Mouse (Mus musculus): ENCODE measurements around the gene Slc38a3. TPM values are rescaled to one million over a fixed set of nuclear protein-coding genes. Genes with fewer than 3 reads are reported as not detected.

The Slc38a3 gene
- polyA plus RNA-seq, 1 experiment from 2014 or later = 3.9 TPM

DNA sequence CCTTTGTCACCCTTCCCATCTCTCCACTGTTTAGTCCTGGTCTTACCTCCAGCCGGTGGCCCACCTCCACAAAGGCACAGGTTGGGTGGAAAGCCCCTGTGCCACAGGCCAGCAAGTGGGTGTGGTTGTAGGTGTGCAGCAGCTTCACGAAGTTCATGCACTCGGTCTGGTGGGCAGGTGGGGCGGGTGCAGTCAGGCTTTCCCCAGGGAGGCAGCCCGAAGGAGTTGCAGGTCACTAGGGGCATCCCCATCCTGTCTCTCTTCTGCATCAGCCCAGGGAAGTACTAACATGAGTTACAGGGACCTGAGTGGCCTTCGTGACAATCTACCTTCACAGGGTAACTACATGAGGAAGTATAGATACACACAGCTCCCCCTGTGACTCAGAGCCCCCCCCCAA lies 66.1 kb downstream of the Slc38a3 start:
- no peak overlapping the region for H3K9ac ChIP-seq (ENCODE audit: low read length)
- no peaks in the 10 kb centered on the region for H3K36me3 ChIP-seq (ENCODE audit: control insufficient read depth, insufficient read depth)
- H3K27me3 ChIP-seq (ENCODE audit: control insufficient read depth, insufficient read depth, low read length) = no peaks in the 10 kb centered on the region
- H3K4me3 ChIP-seq (ENCODE audit: low read length) = no peak overlapping the region
- 77% methylated on average over 6 of the region's 6 CpGs for WGBS
- H3K4me2 ChIP-seq (ENCODE audit: low read depth, low read length) = no peak overlapping the region
- H3K27ac ChIP-seq (ENCODE audit: low read length) = no peak overlapping the region
- H3K4me1 ChIP-seq (ENCODE audit: control insufficient read depth, insufficient read depth, low read length) = peaks cover 31% of the 10 kb centered on the region
- ATAC-seq (replicated peaks; ENCODE audit: extremely low read depth, insufficient read depth, low FRiP score) = no peak
- no peaks in the 10 kb centered on the region for H3K9me3 ChIP-seq (replicated peaks; ENCODE audit: control insufficient read depth, low read length)

GRCm38 (mm10) chr9:107602068-107602648 lies 67.2 kb downstream of the Slc38a3 start:
- WGBS = 6% methylated on average over 10 of the region's 10 CpGs
- Histone ChIP-seq H3K9ac (ENCODE audit: low read length) (peak overlapping the region; percentile 38; the same call in 1 of the 2 replicates), H3K9me3 (replicated peaks; ENCODE audit: control insufficient read depth, low read length) (no peaks in the 10 kb centered on the region), H3K4me3 (ENCODE audit: low read length) (no peak overlapping the region), H3K36me3 (ENCODE audit: control insufficient read depth, insufficient read depth) (no peaks in the 10 kb centered on the region), H3K4me2 (ENCODE audit: low read depth, low read length) (0 out of 2 replicates have a peak overlapping the region, but pooled peaks have one; percentile 13), H3K4me1 (ENCODE audit: control insufficient read depth, insufficient read depth, low read length) (peaks cover 25% of the 10 kb centered on the region), H3K27ac (ENCODE audit: low read length) (peak overlapping the region; percentile 3; the same call in 1 of the 2 replicates), H3K27me3 (ENCODE audit: control insufficient read depth, insufficient read depth, low read length) (no peaks in the 10 kb centered on the region)
- ATAC-seq (replicated peaks; ENCODE audit: extremely low read depth, insufficient read depth, low FRiP score) = peak; percentile 23; the same call in 1 of the 2 replicates

DNA sequence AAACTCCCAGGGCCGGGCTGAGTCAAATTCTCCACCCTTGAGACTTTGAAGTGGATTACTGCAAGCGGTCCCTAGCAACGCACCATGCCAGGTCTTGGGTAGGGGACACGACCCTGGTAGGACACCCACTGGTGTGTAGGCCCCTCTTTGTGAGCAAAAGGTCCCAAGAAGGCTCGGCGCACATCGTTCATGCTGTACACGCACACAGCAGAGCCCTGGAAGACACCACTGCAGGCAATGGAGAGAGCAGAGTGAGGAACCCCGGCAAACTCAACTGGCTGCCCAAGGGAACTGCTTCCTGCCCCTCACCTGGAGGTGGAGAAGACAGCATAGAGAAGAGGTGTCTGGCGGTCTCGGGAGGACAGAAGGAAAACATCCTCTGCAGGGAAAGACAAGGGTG lies 68.1 kb downstream of the Slc38a3 start:
- 82% methylated on average over 11 of the region's 11 CpGs for WGBS
- H3K4me2 ChIP-seq (ENCODE audit: low read depth, low read length) = no peak overlapping the region
- H3K36me3 ChIP-seq (ENCODE audit: control insufficient read depth, insufficient read depth) = no peaks in the 10 kb centered on the region
- H3K4me1 ChIP-seq (ENCODE audit: control insufficient read depth, insufficient read depth, low read length) = peaks cover 18% of the 10 kb centered on the region
- H3K27ac ChIP-seq (ENCODE audit: low read length) = no peak overlapping the region
- H3K4me3 ChIP-seq (ENCODE audit: low read length) = no peak overlapping the region
- no peaks in the 10 kb centered on the region for H3K9me3 ChIP-seq (replicated peaks; ENCODE audit: control insufficient read depth, low read length)
- no peak for ATAC-seq (replicated peaks; ENCODE audit: extremely low read depth, insufficient read depth, low FRiP score)
- H3K9ac ChIP-seq (ENCODE audit: low read length) = no peak overlapping the region
- H3K27me3 ChIP-seq (ENCODE audit: control insufficient read depth, insufficient read depth, low read length) = no peaks in the 10 kb centered on the region

GRCm38 (mm10) chr9:107600745-107601144 lies 68.6 kb downstream of the Slc38a3 start:
- H3K27me3 ChIP-seq (ENCODE audit: control insufficient read depth, insufficient read depth, low read length) = no peaks in the 10 kb centered on the region
- no peaks in the 10 kb centered on the region for H3K9me3 ChIP-seq (replicated peaks; ENCODE audit: control insufficient read depth, low read length)
- no peak overlapping the region for H3K4me2 ChIP-seq (ENCODE audit: low read depth, low read length)
- ATAC-seq (replicated peaks; ENCODE audit: extremely low read depth, insufficient read depth, low FRiP score) = no peak
- H3K36me3 ChIP-seq (ENCODE audit: control insufficient read depth, insufficient read depth) = no peaks in the 10 kb centered on the region
- H3K9ac ChIP-seq (ENCODE audit: low read length) = no peak overlapping the region
- H3K4me3 ChIP-seq (ENCODE audit: low read length) = no peak overlapping the region
- H3K27ac ChIP-seq (ENCODE audit: low read length) = no peak overlapping the region
- 75% methylated on average over 12 of the region's 12 CpGs for WGBS
- peaks cover 16% of the 10 kb centered on the region for H3K4me1 ChIP-seq (ENCODE audit: control insufficient read depth, insufficient read depth, low read length)

Other genes starting within 250 kb of the Slc38a3 start
- gene Tmem115, start 135.6 kb downstream of the Slc38a3 start, polyA plus RNA-seq (2015; fragmentation: Nextera tagmentation; extraction: Ambion mirVana) = 31.3 and 32.9 TPM in 2 replicates
- 17.7 and 18.5 TPM in 2 replicates for gene Cyb561d2, start 127.3 kb downstream of the Slc38a3 start, polyA plus RNA-seq (2015; fragmentation: Nextera tagmentation; extraction: Ambion mirVana)
- 32.4 and 33.3 TPM in 2 replicates for gene Nprl2, start 127.3 kb downstream of the Slc38a3 start, polyA plus RNA-seq (2015; fragmentation: Nextera tagmentation; extraction: Ambion mirVana)
- gene Zmynd10, start 122.2 kb downstream of the Slc38a3 start, polyA plus RNA-seq (2015; fragmentation: Nextera tagmentation; extraction: Ambion mirVana) = 1.7 and 2.5 TPM in 2 replicates
- 54.0 and 55.3 TPM in 2 replicates for gene Rassf1, start 118.0 kb downstream of the Slc38a3 start, polyA plus RNA-seq (2015; fragmentation: Nextera tagmentation; extraction: Ambion mirVana)
- 44.3 and 44.7 TPM in 2 replicates for gene Tusc2, start 106.3 kb downstream of the Slc38a3 start, polyA plus RNA-seq (2015; fragmentation: Nextera tagmentation; extraction: Ambion mirVana)
- 87.4 and 87.7 TPM in 2 replicates for gene Hyal2, start 101.6 kb downstream of the Slc38a3 start, polyA plus RNA-seq (2015; fragmentation: Nextera tagmentation; extraction: Ambion mirVana)
- 7.5 and 8.4 TPM in 2 replicates for gene Hyal1, start 92.6 kb downstream of the Slc38a3 start, polyA plus RNA-seq (2015; fragmentation: Nextera tagmentation; extraction: Ambion mirVana)
- gene Naa80, start 90.6 kb downstream of the Slc38a3 start, polyA plus RNA-seq (2015; fragmentation: Nextera tagmentation; extraction: Ambion mirVana) = 15.1 and 19.2 TPM in 2 replicates
- 0.54 and 0.69 TPM in 2 replicates for gene Hyal3, start 88.7 kb downstream of the Slc38a3 start, polyA plus RNA-seq (2015; fragmentation: Nextera tagmentation; extraction: Ambion mirVana)
- gene Ifrd2, start 81.9 kb downstream of the Slc38a3 start, polyA plus RNA-seq (2015; fragmentation: Nextera tagmentation; extraction: Ambion mirVana) = 45.7 and 46.5 TPM in 2 replicates
- gene Sema3b, start 60.3 kb downstream of the Slc38a3 start, polyA plus RNA-seq (2015; fragmentation: Nextera tagmentation; extraction: Ambion mirVana) = 11.0 and 12.0 TPM in 2 replicates
- gene Gnai2, start 34.2 kb downstream of the Slc38a3 start, polyA plus RNA-seq (2015; fragmentation: Nextera tagmentation; extraction: Ambion mirVana) = 419 and 458 TPM in 2 replicates
- gene Gnat1, start 10.2 kb upstream of the Slc38a3 start, polyA plus RNA-seq (2015; fragmentation: Nextera tagmentation; extraction: Ambion mirVana) = 0.39 TPM in 2 replicates
- gene Sema3f, start 40.9 kb upstream of the Slc38a3 start, polyA plus RNA-seq (2015; fragmentation: Nextera tagmentation; extraction: Ambion mirVana) = 3.9 and 4.7 TPM in 2 replicates
- gene Rbm5, start 101.5 kb upstream of the Slc38a3 start, polyA plus RNA-seq (2015; fragmentation: Nextera tagmentation; extraction: Ambion mirVana) = 137 and 146 TPM in 2 replicates
- 48.3 and 48.8 TPM in 2 replicates for gene Rbm6, start 203.7 kb upstream of the Slc38a3 start, polyA plus RNA-seq (2015; fragmentation: Nextera tagmentation; extraction: Ambion mirVana)
- 11.0 and 13.1 TPM in 2 replicates for gene Mon1a, start 218.6 kb upstream of the Slc38a3 start, polyA plus RNA-seq (2015; fragmentation: Nextera tagmentation; extraction: Ambion mirVana)
- gene Mst1r, start 237.3 kb upstream of the Slc38a3 start, polyA plus RNA-seq (2015; fragmentation: Nextera tagmentation; extraction: Ambion mirVana) = 2.4 and 2.8 TPM in 2 replicates

All from heart, embryonic 16.5 days (tissue).